Comparison of ENCODE assay signal across 1 mouse cellular context in the genomic region with DNA sequence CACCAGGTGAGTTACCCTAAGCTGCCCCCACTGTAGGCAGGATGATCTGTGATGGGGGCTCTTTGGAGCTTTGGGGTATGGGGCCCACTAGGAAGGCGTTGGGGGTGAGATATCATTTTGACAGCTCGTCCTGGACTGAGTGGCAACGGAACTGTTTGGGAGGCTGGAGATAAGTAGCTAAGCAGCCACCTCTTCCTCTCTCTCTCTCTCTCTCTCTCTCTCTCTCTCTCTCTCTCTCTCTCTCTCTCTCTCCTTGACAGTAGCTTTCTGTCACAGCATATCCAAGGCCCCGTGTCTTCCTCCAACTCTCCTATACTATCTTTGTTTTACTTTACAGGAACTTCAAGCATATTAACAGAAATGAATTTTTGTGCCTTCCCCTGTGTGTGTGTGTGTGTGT.
TF ChIP-seq lines count a peak whose summit lies in the region.

No protein-coding gene starts in this region.

TF ChIP-seq in MEL, 35 proteins besides CTCF, POLR2A, EP300 and RAD21:
- peak; percentile 46 for TF ChIP-seq ELF1 (IDR thresholded peaks at IDR 0.05; ENCODE audit: low read depth, low read length)
- TF ChIP-seq USF1 (IDR thresholded peaks at IDR 0.05; ENCODE audit: low read depth, low read length) = no peak
- TF ChIP-seq USF2 (IDR thresholded peaks at IDR 0.05; ENCODE audit: borderline replicate concordance in 1 of 2, insufficient read depth in 1 of 2, low read depth in 1 of 2, low read length in 2 of 2) = no peak
- no peak for TF ChIP-seq MAFK (IDR thresholded peaks at IDR 0.05; ENCODE audit: borderline replicate concordance, low read depth, low read length)
- TF ChIP-seq TBP (IDR thresholded peaks at IDR 0.05; ENCODE audit: low read depth, low read length) = 0 out of 2 replicates have a peak, but pooled peaks have one; percentile 32
- TF ChIP-seq TCF12 (IDR thresholded peaks at IDR 0.05; ENCODE audit: low read depth, low read length) = peak; percentile 91
- peak; percentile 94 for TF ChIP-seq GATA1 (IDR thresholded peaks at IDR 0.05; ENCODE audit: low read depth, low read length)
- peak; percentile 77 for TF ChIP-seq MYB (IDR thresholded peaks at IDR 0.05; ENCODE audit: low read depth, low read length)
- TF ChIP-seq KAT2A (conservative IDR thresholded peaks at IDR 0.05; ENCODE audit: low read depth, low read length) = no peak
- TF ChIP-seq JUND (IDR thresholded peaks at IDR 0.05; ENCODE audit: low read depth, low read length) = peak; percentile 100
- no peak for TF ChIP-seq CHD1 (IDR thresholded peaks at IDR 0.05; ENCODE audit: low read depth, low read length)
- TF ChIP-seq CHD2 (IDR thresholded peaks at IDR 0.05; ENCODE audit: low read length) = no peak
- TF ChIP-seq MEF2A (IDR thresholded peaks at IDR 0.05; ENCODE audit: extremely low read depth, insufficient replicate concordance, low read depth, low read length, poor library complexity, severe bottlenecking) = no peak
- TF ChIP-seq ZNF384 (IDR thresholded peaks at IDR 0.05; ENCODE audit: low read depth, low read length) = no peak
- 0 out of 2 replicates have a peak, but pooled peaks have one; percentile 18 for TF ChIP-seq BHLHE40 (IDR thresholded peaks at IDR 0.05; ENCODE audit: borderline replicate concordance, low read depth, low read length)
- 0 out of 2 replicates have a peak, but pooled peaks have one; percentile 28 for TF ChIP-seq HCFC1 (IDR thresholded peaks at IDR 0.05; ENCODE audit: low read depth, low read length)
- no peak; the same call in 1 of the 2 replicates for TF ChIP-seq NELFE (IDR thresholded peaks at IDR 0.05; ENCODE audit: low read depth, low read length)
- peak; percentile 88 for TF ChIP-seq ETS1 (IDR thresholded peaks at IDR 0.05; ENCODE audit: low read depth, low read length)
- TF ChIP-seq UBTF (IDR thresholded peaks at IDR 0.05; ENCODE audit: borderline replicate concordance, insufficient read depth, low read depth, low read length) = no peak
- peak; percentile 80 for TF ChIP-seq MXI1 (IDR thresholded peaks at IDR 0.05; ENCODE audit: low read depth, low read length)
- TF ChIP-seq SIN3A (IDR thresholded peaks at IDR 0.05; ENCODE audit: low read length) = peak; percentile 93
- no peak for TF ChIP-seq E2F4 (IDR thresholded peaks at IDR 0.05; ENCODE audit: borderline replicate concordance, low read depth, low read length)
- 0 out of 2 replicates have a peak, but pooled peaks have one; percentile 46 for TF ChIP-seq MYC (IDR thresholded peaks at IDR 0.05; ENCODE audit: low read depth, low read length)
- 0 out of 2 replicates have a peak, but pooled peaks have one; percentile 21 for TF ChIP-seq GABPA (IDR thresholded peaks at IDR 0.05; ENCODE audit: low read depth, low read length)
- TF ChIP-seq POLR2AphosphoS5 (IDR thresholded peaks at IDR 0.05; ENCODE audit: borderline replicate concordance, low read depth, low read length) = no peak
- TF ChIP-seq POLR2AphosphoS2 (IDR thresholded peaks at IDR 0.05; ENCODE audit: low read length) = no peak
- TF ChIP-seq MAX (IDR thresholded peaks at IDR 0.05; ENCODE audit: low read length) = no peak
- no peak for TF ChIP-seq ZKSCAN1 (IDR thresholded peaks at IDR 0.05; ENCODE audit: low read depth, low read length)
- no peak for TF ChIP-seq ZMIZ1 (IDR thresholded peaks at IDR 0.05; ENCODE audit: low read depth, low read length)
- TF ChIP-seq SMC3 (IDR thresholded peaks at IDR 0.05; ENCODE audit: low read depth, low read length) = no peak
- no peak for TF ChIP-seq ZC3H11A (IDR thresholded peaks at IDR 0.05; ENCODE audit: low read depth, low read length)
- no peak for TF ChIP-seq NRF1 (IDR thresholded peaks at IDR 0.05; ENCODE audit: insufficient read depth, low read depth, low read length, poor library complexity, severe bottlenecking)
- peak; percentile 86 for TF ChIP-seq MAZ (IDR thresholded peaks at IDR 0.05; ENCODE audit: low read depth, low read length)
- no peak; the same call in 1 of the 2 replicates for TF ChIP-seq RCOR1 (IDR thresholded peaks at IDR 0.05; ENCODE audit: low read depth, low read length)
- TF ChIP-seq TAL1 (IDR thresholded peaks at IDR 0.05; ENCODE audit: low read length) = peak; percentile 44; the same call in 1 of the 2 replicates
TF ChIP-seq in MEL: peak in this region for 15.
